Mouse (Mus musculus): ENCODE data around the gene Aff3.

The Aff3 gene

DNA sequence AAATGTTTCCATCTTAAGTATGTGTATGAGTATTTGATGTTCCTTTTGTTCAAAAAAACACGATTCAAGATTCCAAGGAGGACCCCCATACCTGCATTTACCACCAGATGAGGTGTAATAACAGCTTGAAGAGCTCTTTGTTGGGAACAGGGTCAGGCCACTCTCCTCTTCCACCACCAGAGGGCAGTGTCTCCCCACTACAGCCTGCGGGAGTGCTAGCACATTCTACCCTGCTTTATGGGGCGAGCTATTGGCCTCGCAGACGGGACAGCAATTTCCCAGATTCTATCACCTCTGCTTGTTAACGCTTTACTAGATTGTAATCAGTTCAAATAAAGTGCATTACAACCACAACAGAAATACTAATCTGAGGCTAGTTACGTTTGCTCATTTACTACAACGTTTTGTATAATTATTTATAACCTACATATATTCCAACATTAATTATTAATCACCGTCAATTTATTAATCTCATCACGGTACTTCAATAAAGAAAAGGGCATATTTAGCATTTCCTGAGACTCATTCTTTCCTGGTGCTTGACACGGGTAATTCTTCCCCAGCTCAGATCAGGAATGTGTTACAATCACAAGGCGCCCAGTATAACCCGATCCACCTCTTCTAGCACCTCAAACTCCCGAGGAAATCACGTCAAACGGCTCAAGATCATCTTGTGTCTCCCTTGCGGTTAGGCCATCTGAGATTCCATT lies 479.1 kb downstream of the Aff3 start:
- peak; percentile 72 for DNase-seq (ENCODE audit: low read depth, low spot score)

DNA sequence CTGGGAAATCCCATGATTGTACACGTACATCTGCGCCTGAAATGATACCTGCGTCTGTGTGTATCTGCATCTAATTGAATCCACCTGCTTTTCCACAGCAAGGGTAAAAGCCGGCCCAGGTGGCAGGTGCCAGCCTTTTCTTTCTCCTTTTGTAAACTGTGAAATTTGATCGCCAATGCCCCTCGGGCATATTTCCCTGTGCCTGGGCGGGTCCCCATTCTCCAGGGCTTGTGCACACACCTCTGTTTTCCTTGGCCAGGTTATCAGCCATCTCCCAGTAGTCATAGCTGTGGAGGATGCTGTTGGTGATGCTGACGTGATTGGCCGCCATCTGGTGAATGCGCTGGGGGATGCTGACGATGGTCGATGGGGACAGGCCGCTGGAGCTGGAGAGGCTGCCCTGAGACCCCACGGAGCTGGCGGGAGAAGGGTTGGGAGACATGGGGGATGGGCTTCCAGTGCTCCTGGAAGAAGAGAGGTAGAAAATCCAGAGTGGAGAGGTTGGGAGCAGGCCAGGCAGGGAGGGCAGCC lies 483.7 kb downstream of the Aff3 start:
- DNase-seq (ENCODE audit: low read depth, low spot score), result no peak

- no peak for DNase-seq (ENCODE audit: low read depth, low spot score)
Measured at GRCm38 (mm10) chr1:38178929-38179328, 485.8 kb downstream of the Aff3 start.

DNA sequence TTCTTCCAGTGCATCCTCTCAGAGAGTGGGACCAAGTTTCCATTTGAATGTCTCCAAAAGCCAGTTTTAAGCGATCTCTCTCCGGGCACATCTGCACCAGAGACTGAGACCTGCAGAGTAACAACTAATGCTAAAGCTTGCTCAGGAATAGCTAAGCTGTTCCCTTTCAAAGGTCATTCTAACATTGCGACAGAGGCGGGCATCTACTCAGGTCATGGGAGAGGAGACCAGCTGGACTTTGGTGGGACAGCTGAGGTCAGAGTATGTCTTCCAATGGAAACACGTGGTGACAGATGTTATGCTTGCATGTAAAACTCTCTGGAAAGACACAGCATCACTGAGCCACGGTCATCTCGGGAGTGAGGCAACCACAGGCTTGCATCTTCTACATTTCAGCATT lies 488.7 kb downstream of the Aff3 start:
- DNase-seq (ENCODE audit: low read depth, low spot score), result no peak

DNA sequence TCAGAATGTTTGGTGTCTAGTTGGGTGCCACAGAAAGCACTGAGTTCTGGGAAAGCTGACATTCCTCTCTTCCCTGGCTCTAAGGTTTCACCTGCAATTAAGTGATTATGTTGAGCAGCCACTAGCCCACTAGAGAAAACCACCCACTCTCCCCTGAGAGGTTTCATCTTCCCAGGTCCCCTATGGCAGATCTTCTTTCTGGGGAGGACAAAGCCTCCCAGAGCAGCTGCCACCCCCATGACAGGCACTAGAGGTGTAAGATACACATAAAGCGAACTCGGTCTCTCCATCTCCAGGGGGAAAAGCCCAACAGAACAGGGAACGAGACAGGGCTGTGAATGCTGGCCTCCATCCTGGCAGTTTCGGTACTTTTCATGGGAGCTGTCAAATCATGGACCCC lies 492.9 kb downstream of the Aff3 start:
- no peak for DNase-seq (ENCODE audit: low read depth, low spot score)

GRCm38 (mm10) chr1:38165696-38166095 lies 499.1 kb downstream of the Aff3 start:
- DNase-seq (ENCODE audit: low read depth, low spot score), result no peak

GRCm38 (mm10) chr1:38150086-38150485 lies 514.7 kb downstream of the Aff3 start:
- no peak for DNase-seq (ENCODE audit: low read depth, low spot score)

- no peak for DNase-seq (ENCODE audit: low read depth, low spot score)
Measured at GRCm38 (mm10) chr1:38146008-38146407, 518.7 kb downstream of the Aff3 start.

GRCm38 (mm10) chr1:38141371-38141770 lies 523.4 kb downstream of the Aff3 start:
- no peak for DNase-seq (ENCODE audit: low read depth, low spot score)

DNA sequence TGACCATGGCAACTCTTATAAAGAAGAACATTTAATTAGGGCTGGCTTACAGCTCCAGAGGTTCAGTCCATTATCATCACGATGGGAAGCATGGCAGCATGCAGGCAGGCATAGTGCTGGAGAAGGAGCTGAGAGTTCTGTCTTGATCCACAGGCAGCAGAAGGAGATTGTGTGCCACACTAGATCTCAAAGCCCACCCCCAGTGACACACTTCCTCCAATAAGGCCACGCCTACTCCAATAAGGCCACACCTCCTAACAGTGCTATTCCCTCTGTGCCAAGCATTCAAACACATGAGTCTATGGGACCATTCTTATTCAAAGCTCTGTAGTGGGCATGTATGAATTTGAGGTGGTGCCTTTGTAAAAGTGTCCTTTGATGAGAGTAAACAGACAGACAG lies 523.8 kb downstream of the Aff3 start:
- no peak for DNase-seq (ENCODE audit: low read depth, low spot score)

GRCm38 (mm10) chr1:38139396-38139795 lies 525.4 kb downstream of the Aff3 start:
- no peak for DNase-seq (ENCODE audit: low read depth, low spot score)

- DNase-seq (ENCODE audit: low read depth, low spot score), result no peak
Measured at GRCm38 (mm10) chr1:38132942-38133341, 531.8 kb downstream of the Aff3 start.

- no peak for DNase-seq (ENCODE audit: low read depth, low spot score)
Measured at GRCm38 (mm10) chr1:38130715-38131483, 533.9 kb downstream of the Aff3 start.

- peak; percentile 84 for DNase-seq (ENCODE audit: low read depth, low spot score)
Measured at GRCm38 (mm10) chr1:38129501-38130267, 535.1 kb downstream of the Aff3 start, which contains the start of gene Rev1. TSS of gene Rev1 (minus strand) at chr1:38129801.

DNA sequence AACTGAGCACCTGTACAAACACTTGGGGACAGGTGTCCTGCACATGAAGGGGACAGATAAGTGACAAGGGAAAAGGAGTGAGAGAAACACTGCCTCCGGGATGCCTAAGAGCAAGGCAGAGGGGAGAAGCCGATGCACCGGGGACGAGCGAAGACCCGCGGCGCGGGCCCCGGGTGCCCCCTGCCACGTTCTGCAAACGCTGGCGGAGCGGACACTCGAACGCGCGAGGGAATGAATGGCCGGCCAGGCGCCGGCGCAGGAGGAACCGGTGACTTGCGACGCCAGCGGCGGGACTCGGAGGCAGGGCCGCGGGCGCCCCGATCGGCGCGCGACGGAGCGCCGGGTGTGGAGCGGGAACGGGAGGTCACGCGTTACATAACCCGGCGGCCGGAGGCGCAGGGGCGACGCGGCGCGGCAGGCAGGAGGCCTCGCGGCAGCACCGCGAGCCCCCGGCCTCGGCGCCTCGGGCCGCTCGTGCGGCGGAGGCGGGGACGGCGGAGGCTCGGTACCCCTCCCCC lies 535.8 kb downstream of the Aff3 start:
- DNase-seq (ENCODE audit: low read depth, low spot score), result no peak
